Mouse (Mus musculus): ENCODE results near the gene Ap2a1. TPM values are rescaled to one million over a fixed set of nuclear protein-coding genes. Genes with fewer than 3 reads are reported as not detected.

Gene Ap2a1
- polyA plus RNA-seq, 1 experiment from 2014 or later, result 69.1 TPM

GRCm38 (mm10) chr7:44855036-44855435, 74.3 kb downstream of the Ap2a1 start:
- ATAC-seq (ENCODE audit: insufficient read depth), result no peak
- Histone ChIP-seq H3K4me2 (peak overlapping the region; percentile 93), H3K9ac (peak overlapping the region; percentile 81), H3K9me3 (replicated peaks) (no peaks in the 10 kb centered on the region), H3K36me3 (replicated peaks) (peaks cover 21% of the 10 kb centered on the region), H3K27me3 (no peaks in the 10 kb centered on the region), H3K4me1 (replicated peaks) (peaks cover 85% of the 10 kb centered on the region), H3K4me3 (replicated peaks) (peak overlapping the region; percentile 71), H3K27ac (replicated peaks) (peak overlapping the region; percentile 96)
- 32% methylated on average over 10 of the region's 10 CpGs for WGBS (ENCODE audit: insufficient replicate concordance)

- H3K4me2 ChIP-seq, result peak overlapping the region; percentile 93
- WGBS (ENCODE audit: insufficient replicate concordance), result 1% methylated on average over 45 of the region's 45 CpGs
- peak; percentile 71 for ATAC-seq (ENCODE audit: insufficient read depth)
- H3K27ac ChIP-seq (replicated peaks), result peak overlapping the region; percentile 96
- H3K27me3 ChIP-seq, result no peaks in the 10 kb centered on the region
- no peaks in the 10 kb centered on the region for H3K9me3 ChIP-seq (replicated peaks)
- peaks cover 16% of the 10 kb centered on the region for H3K36me3 ChIP-seq (replicated peaks)
- peak overlapping the region; percentile 81 for H3K9ac ChIP-seq
- H3K4me3 ChIP-seq (replicated peaks), result peak overlapping the region; percentile 71
- H3K4me1 ChIP-seq (replicated peaks), result peaks cover 80% of the 10 kb centered on the region
These were observed 74.8 kb downstream of the Ap2a1 start for GRCm38 (mm10) chr7:44854356-44855031.

GRCm38 (mm10) chr7:44853596-44854355, 75.5 kb downstream of the Ap2a1 start:
- peak overlapping the region; percentile 71 for H3K4me3 ChIP-seq (replicated peaks)
- H3K27me3 ChIP-seq, result no peaks in the 10 kb centered on the region
- ATAC-seq (ENCODE audit: insufficient read depth), result no peak
- H3K9me3 ChIP-seq (replicated peaks), result no peaks in the 10 kb centered on the region
- H3K36me3 ChIP-seq (replicated peaks), result peaks cover 16% of the 10 kb centered on the region
- peak overlapping the region; percentile 81 for H3K9ac ChIP-seq
- peaks cover 79% of the 10 kb centered on the region for H3K4me1 ChIP-seq (replicated peaks)
- peak overlapping the region; percentile 93 for H3K4me2 ChIP-seq
- H3K27ac ChIP-seq (replicated peaks), result peak overlapping the region; percentile 96
- WGBS (ENCODE audit: insufficient replicate concordance), result 20% methylated on average over 26 of the region's 26 CpGs

DNA sequence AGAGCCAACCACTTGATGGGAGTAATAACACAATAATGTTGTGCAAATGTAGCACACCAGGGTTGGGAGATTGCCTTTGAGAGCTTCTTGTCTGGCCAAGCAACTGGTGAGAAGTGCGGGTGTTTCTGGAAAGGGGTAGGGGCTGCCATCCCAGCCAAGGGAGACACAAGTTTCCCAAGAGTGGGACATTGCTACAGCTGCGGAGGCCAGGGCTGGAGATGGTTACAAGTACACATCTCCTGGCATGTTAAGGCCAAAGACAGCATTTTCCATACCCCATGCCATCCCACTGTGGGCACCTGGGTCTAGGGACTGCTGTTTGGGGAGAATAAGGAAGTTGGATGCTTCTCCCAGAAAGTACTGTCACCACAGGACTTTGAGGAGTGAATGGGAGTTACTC, 76.2 kb downstream of the Ap2a1 start:
- ATAC-seq (ENCODE audit: insufficient read depth), result no peak
- H3K4me2 ChIP-seq, result peak overlapping the region; percentile 93
- 88% methylated on average over 2 of the region's 2 CpGs for WGBS (ENCODE audit: insufficient replicate concordance)

GRCm38 (mm10) chr7:44852259-44853027, 76.9 kb downstream of the Ap2a1 start:
- H3K36me3 ChIP-seq (replicated peaks), result peaks cover 16% of the 10 kb centered on the region
- H3K27me3 ChIP-seq, result no peaks in the 10 kb centered on the region
- 0 out of 2 replicates have a peak overlapping the region, but pooled peaks have one; percentile 93 for H3K4me2 ChIP-seq
- no peak overlapping the region for H3K4me3 ChIP-seq (replicated peaks)
- H3K9me3 ChIP-seq (replicated peaks), result no peaks in the 10 kb centered on the region
- H3K4me1 ChIP-seq (replicated peaks), result peaks cover 75% of the 10 kb centered on the region
- H3K27ac ChIP-seq (replicated peaks), result peak overlapping the region; percentile 31
- no peak overlapping the region for H3K9ac ChIP-seq
- 86% methylated on average over 36 of the region's 36 CpGs for WGBS (ENCODE audit: insufficient replicate concordance)
- no peak for ATAC-seq (ENCODE audit: insufficient read depth)

More for the DNA sequence above, 76.2 kb downstream of the Ap2a1 start:
- Histone ChIP-seq H3K36me3 (replicated peaks) (peaks cover 16% of the 10 kb centered on the region), H3K4me3 (replicated peaks) (peak overlapping the region; percentile 71; the same call in 1 of the 2 replicates), H3K4me1 (replicated peaks) (peaks cover 75% of the 10 kb centered on the region), H3K9ac (0 out of 2 replicates have a peak overlapping the region, but pooled peaks have one; percentile 81), H3K9me3 (replicated peaks) (no peaks in the 10 kb centered on the region), H3K27me3 (no peaks in the 10 kb centered on the region), H3K27ac (replicated peaks) (peak overlapping the region; percentile 96)

DNA sequence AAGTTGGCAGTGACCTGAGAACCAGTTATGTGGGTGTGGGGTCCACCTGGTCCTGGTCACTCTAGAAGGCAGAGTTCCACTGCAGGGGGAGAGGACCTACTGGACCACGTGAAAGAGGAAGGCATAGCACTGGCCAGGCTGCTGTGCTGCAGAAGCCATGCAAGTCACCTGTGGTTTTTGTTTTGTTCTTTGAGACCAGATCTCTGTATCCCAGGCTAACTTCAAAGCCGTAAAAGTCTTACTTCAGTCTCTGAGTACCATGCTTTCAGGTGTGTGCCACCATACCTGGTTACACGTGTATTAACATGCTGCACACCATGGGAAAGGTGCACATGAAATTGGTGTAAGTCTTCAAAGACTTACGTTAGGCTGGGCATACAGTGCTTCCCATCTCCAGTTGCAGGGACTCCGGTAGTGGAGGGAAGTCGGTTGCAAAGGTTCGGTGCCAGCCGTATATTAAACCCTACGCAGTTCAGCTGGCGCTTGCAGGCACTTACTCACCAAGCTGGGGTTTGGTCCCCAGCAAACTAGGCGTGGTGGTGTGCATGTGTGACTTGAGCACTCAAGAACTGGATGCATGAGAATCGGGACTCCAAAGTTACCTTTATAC, 77.6 kb downstream of the Ap2a1 start:
- WGBS (ENCODE audit: insufficient replicate concordance), result 80% methylated on average over 12 of the region's 12 CpGs
- Histone ChIP-seq H3K4me1 (replicated peaks) (peaks cover 72% of the 10 kb centered on the region), H3K9ac (no peak overlapping the region), H3K4me2 (peak overlapping the region; percentile 98), H3K4me3 (replicated peaks) (no peak overlapping the region), H3K36me3 (replicated peaks) (peaks cover 17% of the 10 kb centered on the region), H3K27ac (replicated peaks) (no peak overlapping the region; the same call in none of the 2 replicates), H3K9me3 (replicated peaks) (no peaks in the 10 kb centered on the region), H3K27me3 (no peaks in the 10 kb centered on the region)
- no peak for ATAC-seq (ENCODE audit: insufficient read depth)

GRCm38 (mm10) chr7:44850789-44851624, 78.3 kb downstream of the Ap2a1 start:
- Histone ChIP-seq H3K4me3 (replicated peaks) (peak overlapping the region; percentile 76), H3K9me3 (replicated peaks) (no peaks in the 10 kb centered on the region), H3K9ac (peak overlapping the region; percentile 70), H3K36me3 (replicated peaks) (peaks cover 24% of the 10 kb centered on the region), H3K4me2 (peak overlapping the region; percentile 98), H3K4me1 (replicated peaks) (peaks cover 65% of the 10 kb centered on the region), H3K27ac (replicated peaks) (peak overlapping the region; percentile 98), H3K27me3 (no peaks in the 10 kb centered on the region)
- 58% methylated on average over 8 of the region's 8 CpGs for WGBS (ENCODE audit: insufficient replicate concordance)
- ATAC-seq (ENCODE audit: insufficient read depth), result no peak

Other genes starting within 250 kb of the Ap2a1 start
- not detected in 2 replicates for gene Izumo2, start 220.8 kb downstream of the Ap2a1 start, polyA plus RNA-seq (2015; fragmentation: Nextera tagmentation; extraction: Ambion mirVana)
- 28.1 and 30.0 TPM in 2 replicates for gene Vrk3, start 181.1 kb downstream of the Ap2a1 start, polyA plus RNA-seq (2015; fragmentation: Nextera tagmentation; extraction: Ambion mirVana)
- gene Zfp473, start 178.4 kb downstream of the Ap2a1 start, polyA plus RNA-seq (2015; fragmentation: Nextera tagmentation; extraction: Ambion mirVana), result 0.94 and 1.0 TPM in 2 replicates
- gene Nup62, start 113.4 kb downstream of the Ap2a1 start, polyA plus RNA-seq (2015; fragmentation: Nextera tagmentation; extraction: Ambion mirVana), result 48.8 and 51.2 TPM in 2 replicates
- gene Il4i1, start 113.1 kb downstream of the Ap2a1 start, polyA plus RNA-seq (2015; fragmentation: Nextera tagmentation; extraction: Ambion mirVana), result 0.35 and 0.46 TPM in 2 replicates
- 7.5 and 9.2 TPM in 2 replicates for gene Atf5, start 112.8 kb downstream of the Ap2a1 start, polyA plus RNA-seq (2015; fragmentation: Nextera tagmentation; extraction: Ambion mirVana)
- 27.7 and 32.3 TPM in 2 replicates for gene Akt1s1, start 80.5 kb downstream of the Ap2a1 start, polyA plus RNA-seq (2015; fragmentation: Nextera tagmentation; extraction: Ambion mirVana)
- 26.1 and 29.4 TPM in 2 replicates for gene Tbc1d17, start 80.4 kb downstream of the Ap2a1 start, polyA plus RNA-seq (2015; fragmentation: Nextera tagmentation; extraction: Ambion mirVana)
- 23.8 and 28.9 TPM in 2 replicates for gene Pnkp, start 72.4 kb downstream of the Ap2a1 start, polyA plus RNA-seq (2015; fragmentation: Nextera tagmentation; extraction: Ambion mirVana)
- gene Ptov1, start 59.7 kb downstream of the Ap2a1 start, polyA plus RNA-seq (2015; fragmentation: Nextera tagmentation; extraction: Ambion mirVana), result 54.1 and 59.1 TPM in 2 replicates
- gene Med25, start 36.8 kb downstream of the Ap2a1 start, polyA plus RNA-seq (2015; fragmentation: Nextera tagmentation; extraction: Ambion mirVana), result 46.8 and 56.2 TPM in 2 replicates
- 6.7 and 6.9 TPM in 2 replicates for gene Fuz, start 33.4 kb downstream of the Ap2a1 start, polyA plus RNA-seq (2015; fragmentation: Nextera tagmentation; extraction: Ambion mirVana)
- gene Tsks, start 13.7 kb upstream of the Ap2a1 start, polyA plus RNA-seq (2015; fragmentation: Nextera tagmentation; extraction: Ambion mirVana), result 0.08 TPM in 1 of 2 replicates, not detected in the other
- 1.5 and 1.6 TPM in 2 replicates for gene Cpt1c, start 45.4 kb upstream of the Ap2a1 start, polyA plus RNA-seq (2015; fragmentation: Nextera tagmentation; extraction: Ambion mirVana)
- 111 and 114 TPM in 2 replicates for gene Prmt1, start 57.1 kb upstream of the Ap2a1 start, polyA plus RNA-seq (2015; fragmentation: Nextera tagmentation; extraction: Ambion mirVana)
- 39.4 and 47.2 TPM in 2 replicates for gene Irf3, start 68.2 kb upstream of the Ap2a1 start, polyA plus RNA-seq (2015; fragmentation: Nextera tagmentation; extraction: Ambion mirVana)
- gene Bcl2l12, start 69.2 kb upstream of the Ap2a1 start, polyA plus RNA-seq (2015; fragmentation: Nextera tagmentation; extraction: Ambion mirVana), result 12.3 and 13.7 TPM in 2 replicates
- gene Scaf1, start 86.9 kb upstream of the Ap2a1 start, polyA plus RNA-seq (2015; fragmentation: Nextera tagmentation; extraction: Ambion mirVana), result 10.4 and 11.9 TPM in 2 replicates
- gene Rras, start 88.5 kb upstream of the Ap2a1 start, polyA plus RNA-seq (2015; fragmentation: Nextera tagmentation; extraction: Ambion mirVana), result 20.8 and 23.6 TPM in 2 replicates
- gene Prr12, start 123.4 kb upstream of the Ap2a1 start, polyA plus RNA-seq (2015; fragmentation: Nextera tagmentation; extraction: Ambion mirVana), result 2.1 and 2.3 TPM in 2 replicates
- 25.9 and 27.4 TPM in 2 replicates for gene Nosip, start 132.9 kb upstream of the Ap2a1 start, polyA plus RNA-seq (2015; fragmentation: Nextera tagmentation; extraction: Ambion mirVana)
- gene Prrg2, start 133.2 kb upstream of the Ap2a1 start, polyA plus RNA-seq (2015; fragmentation: Nextera tagmentation; extraction: Ambion mirVana), result 8.5 and 9.0 TPM in 2 replicates
- gene Rcn3, start 162.7 kb upstream of the Ap2a1 start, polyA plus RNA-seq (2015; fragmentation: Nextera tagmentation; extraction: Ambion mirVana), result 26.3 and 26.6 TPM in 2 replicates
- gene Fcgrt, start 174.4 kb upstream of the Ap2a1 start, polyA plus RNA-seq (2015; fragmentation: Nextera tagmentation; extraction: Ambion mirVana), result 43.6 and 51.2 TPM in 2 replicates
- 673 and 768 TPM in 2 replicates for gene Rps11, start 194.9 kb upstream of the Ap2a1 start, polyA plus RNA-seq (2015; fragmentation: Nextera tagmentation; extraction: Ambion mirVana)
- gene Rpl13a, start 199.3 kb upstream of the Ap2a1 start, polyA plus RNA-seq (2015; fragmentation: Nextera tagmentation; extraction: Ambion mirVana), result 534 and 633 TPM in 2 replicates
- 0.10 TPM in 1 of 2 replicates, not detected in the other for gene Gm45713, start 206.7 kb upstream of the Ap2a1 start, polyA plus RNA-seq (2015; fragmentation: Nextera tagmentation; extraction: Ambion mirVana)
- 3.4 and 3.7 TPM in 2 replicates for gene Flt3l, start 206.9 kb upstream of the Ap2a1 start, polyA plus RNA-seq (2015; fragmentation: Nextera tagmentation; extraction: Ambion mirVana)
- 42.2 and 46.8 TPM in 2 replicates for gene Pih1d1, start 224.8 kb upstream of the Ap2a1 start, polyA plus RNA-seq (2015; fragmentation: Nextera tagmentation; extraction: Ambion mirVana)
- gene Aldh16a1, start 225.1 kb upstream of the Ap2a1 start, polyA plus RNA-seq (2015; fragmentation: Nextera tagmentation; extraction: Ambion mirVana), result 31.4 and 32.6 TPM in 2 replicates
- gene Slc17a7, start 234.5 kb upstream of the Ap2a1 start, polyA plus RNA-seq (2015; fragmentation: Nextera tagmentation; extraction: Ambion mirVana), result not detected in 2 replicates